Mouse (Mus musculus): ENCODE measurements around the gene Psmd9.

- TF ChIP-seq FLI1 (IDR thresholded peaks at IDR 0.05; ENCODE audit: low read length) (no peak), GATA1 (IDR thresholded peaks at IDR 0.05; ENCODE audit: borderline replicate concordance, low read length) (no peak)
These were observed 108.1 kb downstream of the Psmd9 start for GRCm38 (mm10) chr5:123277342-123277701.
